8 mouse cellular contexts compared by ENCODE assay signal in the genomic region with DNA sequence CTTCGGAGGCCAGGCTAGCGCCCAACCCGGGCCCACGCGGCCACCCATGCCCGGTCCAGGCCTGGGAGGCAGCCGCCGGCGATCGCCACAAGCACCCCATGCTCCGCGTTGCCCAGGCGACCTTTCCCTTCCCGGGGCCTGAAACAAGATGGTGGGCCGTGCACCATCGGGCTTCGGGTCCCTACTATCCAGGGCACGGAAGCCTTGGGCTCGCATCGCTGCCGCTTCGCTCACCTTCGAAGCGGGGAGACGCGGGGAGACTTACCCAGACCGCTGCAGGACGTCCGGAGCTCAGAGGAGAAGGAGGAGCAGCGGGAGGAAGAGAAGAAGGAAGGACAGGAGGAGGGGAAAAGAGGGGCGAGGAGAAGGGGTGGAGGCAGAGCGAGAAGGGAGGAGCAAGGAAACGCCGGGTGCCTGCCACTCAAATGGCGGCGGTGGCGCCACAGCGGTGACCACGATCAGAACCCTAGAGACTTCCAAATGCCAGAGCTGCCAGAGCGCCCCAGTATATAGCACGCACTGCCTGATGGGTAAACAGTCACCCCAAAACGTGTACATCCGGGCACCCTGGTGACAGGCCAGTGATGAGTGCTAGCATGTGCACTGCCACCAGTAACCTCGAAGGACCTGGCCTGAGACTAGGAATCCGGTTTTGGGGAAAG. TPM values are rescaled to one million over a fixed set of nuclear protein-coding genes. Genes with fewer than 3 reads are reported as not detected.
DNase-seq lines count a peak whose midpoint lies in the region; ATAC-seq lines count a peak whose summit lies in the region.

A gene (minus strand): TSS at position 406 of the 662 bp plus-strand sequence.

- H3K27me3 ChIP-seq in hindbrain, embryonic 10.5 days (ENCODE audit: insufficient read depth, poor library complexity, severe bottlenecking): no peaks in the 10 kb centered on the region

- H3K9me3 ChIP-seq in hindbrain, embryonic 10.5 days: no peaks in the 10 kb centered on the region

- peak within 1 kb of the TSS; percentile 66 for H3K4me3 ChIP-seq in hindbrain, embryonic 10.5 days

- peak within 1 kb of the TSS; percentile 93 for H3K27ac ChIP-seq in hindbrain, embryonic 10.5 days

- H3K36me3 ChIP-seq in hindbrain, embryonic 10.5 days: peaks cover 26% of the 10 kb centered on the region

- peak; percentile 55 for DNase-seq in MN1 (ENCODE audit: low spot score)
- DNase-seq in cerebellum, adult 9-10 months: peak; percentile 78
- peak; percentile 77 for DNase-seq in hindbrain, embryonic 10.5 days (ENCODE audit: low spot score)
- DNase-seq in layer of hippocampus, postnatal 14 days (ENCODE audit: low spot score in 2 of 2): peak; percentile 58 to 67
- peak; percentile 61 for DNase-seq in lung, postnatal 14 days
- peak; percentile 42 for DNase-seq in retina, adult 2 months (ENCODE audit: low read depth, low spot score)
- peak; percentile 70 to 81 for DNase-seq in thymus, postnatal 36 days

- ATAC-seq in frontal cortex, adult (ENCODE audit: low TSS enrichment): peak; percentile 96

- WGBS in hindbrain, embryonic 10.5 days: 20% methylated on average over 45 of the region's 45 CpGs

- H3K4me1 ChIP-seq in hindbrain, embryonic 10.5 days (replicated peaks): 0 out of 2 replicates have a peak, but pooled peaks cover 6% of the 10 kb centered on the region

RNA-seq across cellular contexts. Expression of the gene that starts here (rescaled TPM):
- polyA plus RNA-seq in hindbrain, embryonic 10.5 days (2016; fragmentation: Nextera tagmentation; extraction: Ambion mirVana): 13.4 and 16.8 TPM in 2 replicates
- total RNA-seq in layer of hippocampus, postnatal 14 days (2021): 10 to 100 TPM; 19.8 to 26.3 TPM

Comparison
In these comparisons a context has a peak if more than half of its experiments do, and no peak if none do; other contexts are left out.
1. Peak in every context shown above with its lines: DNase-seq, ATAC-seq, H3K4me3 ChIP-seq and H3K27ac ChIP-seq.